Mouse (Mus musculus) heart, adult 2 months (tissue): ENCODE results near the gene Gnat3. TPM values are rescaled to one million over a fixed set of nuclear protein-coding genes. Genes with fewer than 3 reads are reported as not detected.
A peak's percentile ranks its signal among the peaks of the same experiment; 100 is the strongest.

Source experiments
- DNase-seq, 2 experiments: peaks; one replicate each; pipeline ENCODE4 v3.0.0; 2021
- H3K27ac ChIP-seq: fragments of 200-600 bp; 2 replicates; pipeline ENCODE4 v1.8.1; 2022
- H3K27me3 ChIP-seq: fragments of 200-500 bp; 2 replicates; pipeline ENCODE4 v1.6.1; 2012; ENCODE audit warnings: mild to moderate bottlenecking, low read length, inconsistent platforms, mixed read lengths; ENCODE audit not compliant: control insufficient read depth, insufficient read depth
- H3K36me3 ChIP-seq: fragments of 200-500 bp; 2 replicates; pipeline ENCODE4 v1.6.1; 2012; ENCODE audit warnings: low read length, inconsistent platforms; ENCODE audit not compliant: control insufficient read depth, insufficient read depth
- H3K4me1 ChIP-seq: fragments of 200-500 bp; 2 replicates; pipeline ENCODE4 v1.6.1; 2011; ENCODE audit warnings: low read length; ENCODE audit not compliant: control insufficient read depth, insufficient read depth
- H3K4me3 ChIP-seq: fragments of 200-600 bp; 2 replicates; pipeline ENCODE4 v1.8.1; 2022
- H3K79me2 ChIP-seq: fragments of 200-500 bp; replicated peaks from 2 replicates; pipeline ENCODE4 v1.6.1; 2012; ENCODE audit warnings: mild to moderate bottlenecking, inconsistent platforms, low read length, moderate library complexity, mixed read lengths; ENCODE audit not compliant: control insufficient read depth, insufficient read depth
- H3K9ac ChIP-seq: fragments of 200-500 bp; 2 replicates; pipeline ENCODE4 v1.6.1; 2012; ENCODE audit warnings: low read depth, mild to moderate bottlenecking, control low read depth, inconsistent platforms, low read length, mixed read lengths
- CTCF ChIP-seq: fragments of 200-600 bp; IDR thresholded peaks from 2 replicates; pipeline ENCODE4 v1.8.1; 2022; ENCODE audit warnings: antibody characterized with exemption, mild to moderate bottlenecking, moderate library complexity
- EP300 ChIP-seq: fragments of 200-500 bp; IDR thresholded peaks from 2 replicates; pipeline ENCODE4 v1.6.1; 2011; ENCODE audit warnings: low read depth, low read length, control low read depth; ENCODE audit not compliant: insufficient read depth
- POLR2A ChIP-seq: fragments of 200-500 bp; IDR thresholded peaks from 2 replicates; pipeline ENCODE4 v1.6.1; 2011; ENCODE audit warnings: mild to moderate bottlenecking, low read depth, low read length, control low read depth; ENCODE audit not compliant: insufficient read depth
- WGBS: fragments of 180-500 bp; shearing (Covaris S2); methylation state at CpG from one replicate; pipeline ENCODE4 v1.1.7; 2018; 5-methylcytosine and 5-hydroxymethylcytosine counted together
- intact Hi-C: fragments of 180-260 bp; cut with DNase I; formaldehyde crosslinking; loops from one replicate; pipeline ENCODE4 v1.15.1; 2025
- polyA plus RNA-seq: library from polyadenylated mRNA; depleted of rRNA; stranded (reverse); fragments of >200 nt; gene quantifications from 2 replicates; pipeline ENCODE4 v1.2.3, GENCODE M21; 2012
- total RNA-seq, 2 experiments: library from RNA; stranded (reverse); gene quantifications; 2 replicates each; pipeline ENCODE4 v1.2.3; 2021

Gnat3 gene
- total and polyA plus RNA-seq, 3 experiments: 0.08 to 0.76 (median 0.70) TPM

- Histone ChIP-seq H3K36me3 (peaks cover 22% of the 10 kb centered on the region), H3K9ac (no peak overlapping the region), H3K4me3 (no peak overlapping the region), H3K4me1 (peaks cover 15% of the 10 kb centered on the region), H3K79me2 (no peaks in the 10 kb centered on the region), H3K27me3 (no peaks in the 10 kb centered on the region), H3K27ac (peak overlapping the region; percentile 85)
- DNase-seq: peak in 1 of 2 experiments; percentile 17
- intact Hi-C loops: loop anchor here (2.0 to 5.0 kb wide), 2 partner anchors 44 to 100 kb away; no protein-coding TSS in a partner anchor
- no peak for TF ChIP-seq CTCF
- TF ChIP-seq POLR2A: peak; percentile 52; the same call in 1 of the 2 replicates
- 3% methylated on average over 4 of the region's 4 CpGs for WGBS
Observed at GRCm38 (mm10) chr5:17982770-17983169, 20.4 kb downstream of the Gnat3 start.

GRCm38 (mm10) chr5:17984522-17984921, 22.2 kb downstream of the Gnat3 start:
- no peaks in the 10 kb centered on the region for H3K79me2 ChIP-seq
- DNase-seq: no peak
- TF ChIP-seq CTCF: no peak
- no peak for TF ChIP-seq POLR2A
- TF ChIP-seq EP300: no peak
- H3K9ac ChIP-seq: no peak overlapping the region
- WGBS: 97% methylated on average over 3 of the region's 3 CpGs
- no peak overlapping the region for H3K4me3 ChIP-seq
- peaks cover 15% of the 10 kb centered on the region for H3K4me1 ChIP-seq
- intact Hi-C loops: loop anchor here (5.0 kb wide), 1 partner anchor 102 kb away; no protein-coding TSS in a partner anchor
- no peaks in the 10 kb centered on the region for H3K27me3 ChIP-seq
- peaks cover 22% of the 10 kb centered on the region for H3K36me3 ChIP-seq
- 0 out of 2 replicates have a peak overlapping the region, but pooled peaks have one; percentile 85 for H3K27ac ChIP-seq

GRCm38 (mm10) chr5:17986611-17987010, 24.3 kb downstream of the Gnat3 start:
- Histone ChIP-seq H3K4me3 (no peak overlapping the region), H3K79me2 (no peaks in the 10 kb centered on the region), H3K27ac (no peak overlapping the region; the same call in 1 of the 2 replicates), H3K27me3 (no peaks in the 10 kb centered on the region), H3K36me3 (peaks cover 9% of the 10 kb centered on the region), H3K4me1 (peaks cover 4% of the 10 kb centered on the region), H3K9ac (no peak overlapping the region)
- TF ChIP-seq EP300 (no peak), CTCF (no peak), POLR2A (no peak)
- intact Hi-C loops: no loop called here
- no peak for DNase-seq
- WGBS: 85% methylated on average over 3 of the region's 3 CpGs

- TF ChIP-seq EP300: peak; percentile 86
- 0 out of 2 replicates have a peak, but pooled peaks have one; percentile 43 for TF ChIP-seq POLR2A
- TF ChIP-seq CTCF: no peak
- H3K9ac ChIP-seq: no peak overlapping the region
- no peak overlapping the region for H3K4me3 ChIP-seq
- peak in 1 of 2 experiments; percentile 58 for DNase-seq
- no peaks in the 10 kb centered on the region for H3K79me2 ChIP-seq
- H3K27ac ChIP-seq: peak overlapping the region; percentile 85
- no peaks in the 10 kb centered on the region for H3K27me3 ChIP-seq
- intact Hi-C loops: loop anchor here (1.0 to 5.0 kb wide), 3 partner anchors 52 to 158 kb away; no protein-coding TSS in a partner anchor
- peaks cover 2% of the 10 kb centered on the region for H3K4me1 ChIP-seq
- 60% methylated on average over 6 of the region's 6 CpGs for WGBS
- H3K36me3 ChIP-seq: no peaks in the 10 kb centered on the region; the same call in 1 of the 2 replicates
Observed at GRCm38 (mm10) chr5:17990618-17991017, 28.3 kb downstream of the Gnat3 start.

GRCm38 (mm10) chr5:17999570-17999969, 37.2 kb downstream of the Gnat3 start:
- 57% methylated on average over 2 of the region's 2 CpGs for WGBS
- peaks cover 6% of the 10 kb centered on the region for H3K4me1 ChIP-seq
- intact Hi-C loops: no loop called here
- DNase-seq: no peak
- peak overlapping the region; percentile 58 for H3K27ac ChIP-seq
- no peaks in the 10 kb centered on the region for H3K79me2 ChIP-seq
- peaks cover 15% of the 10 kb centered on the region for H3K36me3 ChIP-seq
- H3K27me3 ChIP-seq: no peaks in the 10 kb centered on the region
- no peak overlapping the region for H3K4me3 ChIP-seq
- H3K9ac ChIP-seq: no peak overlapping the region
- TF ChIP-seq POLR2A (no peak), CTCF (no peak), EP300 (no peak)

GRCm38 (mm10) chr5:18000185-18000584, 37.8 kb downstream of the Gnat3 start:
- Histone ChIP-seq H3K27ac (peak overlapping the region; percentile 58), H3K9ac (no peak overlapping the region), H3K4me1 (peaks cover 8% of the 10 kb centered on the region), H3K27me3 (no peaks in the 10 kb centered on the region), H3K36me3 (peaks cover 15% of the 10 kb centered on the region), H3K79me2 (no peaks in the 10 kb centered on the region), H3K4me3 (no peak overlapping the region)
- 56% methylated on average over 6 of the region's 6 CpGs for WGBS
- intact Hi-C loops: loop anchor here (5.0 to 10.0 kb wide), 2 partner anchors 118 to 185 kb away; no protein-coding TSS in a partner anchor
- DNase-seq: no peak
- no peak for TF ChIP-seq POLR2A
- TF ChIP-seq CTCF: no peak
- no peak for TF ChIP-seq EP300
